Mouse (Mus musculus): ENCODE data around the gene Ddx50.

Ddx50 gene

GRCm38 (mm10) chr10:62650881-62651810 is at the start of gene Ddx50:
Gene Ddx50 (minus strand): TSS chr10:62651218.
- peak; percentile 99 for DNase-seq

- no peak for DNase-seq
These were observed 41.8 kb upstream of the Ddx50 start for GRCm38 (mm10) chr10:62692771-62693170.

GRCm38 (mm10) chr10:62692244-62692643 is 41.2 kb upstream of the Ddx50 start:
- no peak for DNase-seq

GRCm38 (mm10) chr10:62687032-62687674 is 36.1 kb upstream of the Ddx50 start:
- no peak for DNase-seq

- peak; percentile 29 to 44 for DNase-seq
These were observed 32.0 kb upstream of the Ddx50 start for GRCm38 (mm10) chr10:62683043-62683442.

- no peak for DNase-seq
These were observed 28.8 kb upstream of the Ddx50 start for GRCm38 (mm10) chr10:62679833-62680232.

- DNase-seq = no peak
These were observed 26.3 kb upstream of the Ddx50 start for GRCm38 (mm10) chr10:62677329-62677728.

GRCm38 (mm10) chr10:62676196-62676595 is 25.2 kb upstream of the Ddx50 start:
- no peak for DNase-seq

- DNase-seq = no peak
These were observed 21.3 kb upstream of the Ddx50 start for GRCm38 (mm10) chr10:62672359-62672758.

GRCm38 (mm10) chr10:62669245-62669644 is 18.2 kb upstream of the Ddx50 start:
- DNase-seq = no peak

- DNase-seq = no peak
These were observed 17.4 kb upstream of the Ddx50 start for GRCm38 (mm10) chr10:62668463-62668862.

- DNase-seq = no peak
These were observed 17.0 kb upstream of the Ddx50 start for GRCm38 (mm10) chr10:62668043-62668442.

- peak; percentile 40 to 56 for DNase-seq
These were observed 14.1 kb upstream of the Ddx50 start for GRCm38 (mm10) chr10:62664963-62665590.

GRCm38 (mm10) chr10:62664171-62664570 is 13.2 kb upstream of the Ddx50 start:
- no peak for DNase-seq

- no peak for DNase-seq
These were observed 5.7 kb upstream of the Ddx50 start for GRCm38 (mm10) chr10:62656711-62657110.

GRCm38 (mm10) chr10:62651961-62652360 is 943 bp upstream of the Ddx50 start:
- DNase-seq = no peak

GRCm38 (mm10) chr10:62650358-62650782 is 648 bp downstream of the Ddx50 start:
- DNase-seq = no peak

GRCm38 (mm10) chr10:62604161-62604560 is 46.9 kb downstream of the Ddx50 start:
- no peak for DNase-seq

- no peak for DNase-seq
These were observed 47.6 kb downstream of the Ddx50 start for GRCm38 (mm10) chr10:62603233-62604030.

GRCm38 (mm10) chr10:62602177-62603040 is 48.6 kb downstream of the Ddx50 start, which contains the start of gene Ddx21:
Gene Ddx21 (minus strand): TSS chr10:62602281.
- peak; percentile 75 to 85 for DNase-seq

GRCm38 (mm10) chr10:62601833-62602176 is 49.2 kb downstream of the Ddx50 start:
- DNase-seq = no peak

Data from kidney, adult 8-10 months (tissue).